Mouse (Mus musculus): ENCODE results near the gene Pmis2.

Pmis2 gene

DNA sequence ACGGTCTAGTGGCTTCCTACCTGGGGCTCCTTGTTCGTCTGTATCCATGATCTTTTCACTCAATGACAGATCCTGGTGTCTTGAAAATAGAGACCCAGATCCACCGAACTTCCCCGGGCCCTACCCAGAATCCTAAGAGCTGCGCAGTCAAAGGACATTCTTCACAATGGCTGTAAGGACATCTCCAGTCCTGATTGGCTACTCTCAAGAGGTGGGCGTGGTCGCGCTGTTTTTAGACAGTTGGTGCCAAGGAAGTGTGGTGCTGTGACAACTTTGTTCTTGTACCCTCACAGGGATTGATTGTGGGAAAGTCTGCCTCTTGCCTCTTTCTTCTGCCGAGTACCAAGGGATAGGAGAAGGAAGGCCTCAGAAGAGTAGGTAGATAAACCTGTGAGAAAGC is at the start of gene Pmis2:
Pmis2 (minus strand) TSS at position 126 of the 400 bp plus-strand sequence.
- no peak for DNase-seq

DNA sequence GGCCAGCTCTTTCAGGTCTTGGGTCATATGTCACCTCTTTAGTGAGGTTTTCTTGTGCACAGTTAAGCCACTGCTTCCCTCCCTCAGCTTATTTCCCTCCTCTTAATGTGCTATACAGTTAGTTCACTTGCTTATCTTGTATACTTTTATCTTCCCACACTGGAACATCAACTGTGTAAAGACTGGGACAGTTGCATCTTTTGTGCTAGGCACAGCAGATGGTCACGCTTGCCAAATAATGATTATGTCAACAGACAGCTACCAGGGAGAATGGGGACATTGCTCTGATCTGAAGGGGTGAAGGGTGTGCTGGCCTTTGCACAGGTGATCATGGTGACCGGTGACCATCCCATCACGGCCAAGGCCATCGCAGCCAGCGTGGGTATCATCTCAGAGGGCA is 48.3 kb upstream of the Pmis2 start:
- DNase-seq: no peak

DNA sequence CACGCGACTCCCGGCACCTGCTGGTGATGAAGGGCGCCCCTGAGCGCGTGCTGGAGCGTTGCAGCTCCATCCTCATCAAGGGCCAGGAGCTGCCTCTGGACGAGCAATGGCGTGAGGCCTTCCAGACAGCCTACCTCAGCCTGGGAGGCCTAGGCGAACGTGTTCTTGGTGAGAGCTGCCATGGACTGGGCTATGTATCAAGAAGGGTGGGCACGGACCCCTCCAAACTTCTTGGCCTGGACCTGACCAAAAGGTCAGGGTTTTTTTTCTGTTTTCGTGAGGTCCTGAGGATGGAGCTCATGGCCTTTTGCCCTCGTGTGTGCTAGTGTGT is 46.3 kb upstream of the Pmis2 start:
- no peak for DNase-seq

DNA sequence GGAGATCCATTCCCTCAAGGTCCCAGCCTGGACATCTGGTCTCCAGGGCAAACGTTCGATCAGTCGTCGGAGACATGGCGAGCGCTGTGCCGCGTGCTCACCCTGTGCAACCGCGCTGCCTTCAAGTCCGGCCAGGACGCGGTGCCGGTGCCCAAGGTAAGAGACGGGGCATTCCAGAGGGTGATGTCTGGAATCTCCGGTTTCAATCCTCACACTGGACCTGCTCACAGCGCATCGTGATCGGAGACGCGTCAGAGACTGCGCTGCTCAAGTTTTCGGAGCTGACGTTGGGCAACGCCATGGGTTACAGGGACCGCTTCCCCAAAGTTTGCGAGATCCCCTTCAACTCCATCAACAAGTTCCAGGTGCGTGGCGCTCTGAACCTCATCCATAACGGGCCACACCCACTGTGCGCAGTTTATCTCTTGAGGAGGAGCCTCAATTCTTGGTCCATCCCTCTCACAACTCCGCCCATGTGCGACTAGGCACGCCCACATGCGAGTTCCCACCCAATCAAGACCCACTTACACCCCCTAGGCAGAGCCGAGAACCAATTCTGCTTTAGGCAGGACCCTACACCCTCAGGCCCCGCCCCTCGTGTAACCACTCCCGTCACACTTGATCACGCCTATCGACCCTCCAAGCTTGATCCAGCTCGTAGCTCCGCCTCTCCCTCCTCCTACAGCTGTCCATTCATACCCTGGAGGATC is 45.8 kb upstream of the Pmis2 start:
- DNase-seq: peak; percentile 62

DNA sequence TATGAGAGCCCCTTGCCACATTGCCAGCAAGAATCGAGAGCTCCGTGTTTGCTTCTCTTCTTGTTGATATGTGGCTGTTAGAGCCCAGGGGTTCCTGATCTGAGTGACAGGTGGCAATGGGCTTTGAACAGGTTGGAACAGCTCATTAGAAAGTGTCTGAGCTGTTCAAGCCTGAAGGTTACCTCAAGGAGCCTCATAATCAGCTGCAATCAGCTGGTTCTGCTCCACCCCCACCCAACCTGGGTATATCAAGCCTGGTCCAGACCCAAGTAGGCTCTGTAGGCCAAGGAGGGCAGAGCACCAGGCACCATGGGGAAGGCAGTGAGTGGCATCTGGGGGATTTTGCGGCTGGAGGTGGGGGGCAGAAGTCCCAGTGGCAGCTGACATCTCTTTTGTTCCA is 40.5 kb upstream of the Pmis2 start, which contains the start of gene Atp4a:
Atp4a (plus strand) TSS at position 268 of the 400 bp plus-strand sequence.
- DNase-seq: no peak

DNA sequence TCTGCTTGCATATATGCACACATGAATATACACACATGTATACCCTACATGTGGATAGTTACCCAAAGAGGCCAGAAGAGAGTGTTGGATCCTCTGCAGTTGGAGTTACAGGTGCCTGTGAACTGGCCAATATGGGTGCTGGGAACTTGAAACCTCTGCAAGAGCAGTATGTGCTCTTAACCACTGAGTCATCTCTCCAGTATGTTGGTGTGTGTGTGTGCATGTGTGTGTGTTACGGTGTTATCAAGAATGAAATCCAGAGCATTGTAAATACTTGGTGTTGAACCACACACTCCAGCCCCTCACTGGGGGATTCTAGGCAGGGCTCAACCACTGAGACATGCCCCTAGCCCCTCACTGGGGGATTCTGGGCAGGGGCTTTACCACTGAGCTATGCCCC is 36.0 kb upstream of the Pmis2 start:
- DNase-seq: no peak

DNA sequence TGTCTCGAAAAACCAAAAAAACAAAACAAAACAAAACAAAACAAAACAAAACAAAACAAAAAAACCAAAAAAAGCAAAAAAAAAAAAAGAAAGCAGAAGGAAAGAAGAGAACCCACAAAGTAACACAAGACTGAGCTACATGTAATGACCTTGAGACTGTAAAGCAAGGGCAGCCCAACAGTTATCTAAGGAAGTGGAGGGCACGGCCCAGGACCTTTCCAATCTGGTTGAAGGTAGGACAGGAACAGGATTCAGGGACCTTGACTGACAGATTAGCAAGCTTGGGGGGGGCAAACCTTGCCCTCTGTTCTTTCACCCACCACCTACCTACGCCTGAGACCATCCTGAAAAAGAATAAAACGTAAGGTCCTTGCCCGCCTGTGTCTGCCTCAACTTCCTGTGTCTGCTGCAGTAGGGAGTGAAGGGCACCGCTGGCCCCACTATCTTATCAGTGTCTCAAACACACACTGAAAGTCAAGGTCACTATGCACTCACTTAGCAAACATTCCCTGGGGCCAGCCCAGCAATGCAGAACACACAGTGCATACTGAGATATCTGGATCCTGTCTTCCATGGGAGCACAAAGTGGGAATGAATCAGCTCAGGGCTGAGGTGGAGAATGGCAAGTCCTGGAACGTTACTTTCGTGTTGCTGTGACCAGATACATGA is 34.9 kb upstream of the Pmis2 start:
- DNase-seq: no peak

DNA sequence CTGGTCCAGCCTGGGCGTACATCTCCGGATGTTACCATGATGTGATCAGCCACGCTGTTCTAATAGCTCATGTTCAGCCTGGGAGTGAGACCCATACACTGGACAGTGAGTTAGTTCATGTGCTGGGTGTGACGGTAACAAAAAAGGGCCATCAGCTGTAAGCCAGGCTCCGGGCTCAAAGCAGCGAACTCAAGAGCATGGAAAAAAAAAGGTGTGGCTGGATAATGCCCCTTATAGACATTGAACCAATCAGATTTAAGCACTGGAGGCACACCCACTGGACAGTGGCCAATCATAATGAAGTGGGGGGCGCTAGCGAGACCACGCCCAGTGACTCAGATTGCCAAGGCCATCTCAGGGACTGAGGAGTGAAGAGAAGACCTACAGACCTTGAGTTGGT is 27.2 kb upstream of the Pmis2 start, which contains the start of gene 2200002J24Rik:
2200002J24Rik (plus strand) TSS at position 338 of the 400 bp plus-strand sequence.
- DNase-seq: no peak

DNA sequence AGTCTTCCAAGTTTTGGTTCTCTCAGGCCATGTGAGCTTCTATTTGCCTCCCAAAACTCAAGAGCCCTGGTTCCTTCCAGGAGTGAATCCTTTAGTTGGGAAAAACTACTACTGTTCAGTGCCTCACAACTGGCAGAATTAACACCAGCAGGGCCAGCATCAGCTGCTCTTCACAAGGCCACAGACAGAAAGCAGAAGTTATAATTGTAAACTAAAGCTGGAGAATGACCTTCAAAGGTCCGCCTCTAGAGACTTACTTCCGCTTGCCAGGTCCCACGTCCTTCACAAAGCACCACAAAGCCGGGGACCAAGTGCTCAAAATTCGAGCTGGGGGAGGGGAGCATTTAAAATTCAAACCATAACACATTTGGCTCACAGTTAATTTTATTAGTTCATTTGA is 26.7 kb upstream of the Pmis2 start:
- no peak for DNase-seq

DNA sequence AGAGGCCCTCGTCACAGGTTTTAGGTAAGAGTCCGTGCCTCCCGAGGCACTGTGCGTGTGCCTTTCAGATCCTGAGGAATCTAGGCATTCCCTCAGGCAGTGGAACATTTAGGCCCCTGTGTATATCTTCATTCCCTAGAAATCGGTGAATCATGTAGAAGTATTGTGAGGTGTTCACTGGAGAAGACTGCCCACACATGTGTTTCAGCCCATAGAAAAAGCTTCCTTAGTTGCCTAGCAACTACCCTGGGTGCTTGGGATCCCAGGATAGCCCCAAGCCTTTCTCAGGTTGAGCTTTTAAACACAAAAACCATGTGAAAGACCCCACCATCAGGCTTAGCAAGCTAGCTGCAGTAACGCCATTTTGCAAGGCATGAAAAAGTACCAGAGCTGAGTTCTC is 16.9 kb upstream of the Pmis2 start:
- peak; percentile 18 for DNase-seq

DNA sequence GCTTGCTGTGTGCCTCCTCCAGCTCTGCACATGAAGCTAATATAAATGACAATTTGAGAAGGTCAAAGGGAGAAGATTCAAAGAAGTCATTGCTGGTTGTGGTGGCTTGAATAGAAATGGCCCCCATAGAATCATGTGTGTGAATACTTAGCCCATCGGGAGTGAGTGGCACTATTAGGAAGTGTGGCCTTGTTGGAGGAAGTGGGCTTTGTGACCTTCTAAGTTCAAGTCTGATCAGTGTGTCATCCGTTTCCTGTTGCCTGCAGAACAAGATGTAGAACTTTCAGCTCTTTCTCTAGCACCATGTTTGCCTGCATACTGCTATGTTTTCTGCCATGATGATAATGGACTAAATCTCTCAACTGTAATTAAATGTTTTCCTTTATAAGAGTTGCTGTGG is 12.0 kb upstream of the Pmis2 start:
- no peak for DNase-seq

DNA sequence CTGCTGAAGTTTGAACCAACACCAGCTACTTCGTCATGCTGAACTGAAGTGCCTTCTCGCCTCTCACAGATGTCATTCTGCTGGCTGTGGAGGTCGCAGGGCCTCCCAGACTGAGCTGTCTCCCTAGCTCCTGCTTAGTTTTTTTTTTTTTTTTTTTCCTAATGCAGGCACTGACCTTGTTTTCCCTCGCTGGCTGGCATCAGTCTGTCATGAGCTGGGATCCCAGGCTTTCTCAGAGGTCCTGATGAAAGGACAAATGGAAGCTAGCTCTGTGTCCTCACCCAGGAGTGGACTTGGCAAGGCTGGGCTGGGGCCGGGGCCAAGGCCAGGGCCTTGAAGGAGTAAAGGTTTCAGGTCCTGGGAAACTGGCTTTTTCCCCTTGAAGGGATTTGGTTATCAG is 10.5 kb upstream of the Pmis2 start:
- DNase-seq: no peak

DNA sequence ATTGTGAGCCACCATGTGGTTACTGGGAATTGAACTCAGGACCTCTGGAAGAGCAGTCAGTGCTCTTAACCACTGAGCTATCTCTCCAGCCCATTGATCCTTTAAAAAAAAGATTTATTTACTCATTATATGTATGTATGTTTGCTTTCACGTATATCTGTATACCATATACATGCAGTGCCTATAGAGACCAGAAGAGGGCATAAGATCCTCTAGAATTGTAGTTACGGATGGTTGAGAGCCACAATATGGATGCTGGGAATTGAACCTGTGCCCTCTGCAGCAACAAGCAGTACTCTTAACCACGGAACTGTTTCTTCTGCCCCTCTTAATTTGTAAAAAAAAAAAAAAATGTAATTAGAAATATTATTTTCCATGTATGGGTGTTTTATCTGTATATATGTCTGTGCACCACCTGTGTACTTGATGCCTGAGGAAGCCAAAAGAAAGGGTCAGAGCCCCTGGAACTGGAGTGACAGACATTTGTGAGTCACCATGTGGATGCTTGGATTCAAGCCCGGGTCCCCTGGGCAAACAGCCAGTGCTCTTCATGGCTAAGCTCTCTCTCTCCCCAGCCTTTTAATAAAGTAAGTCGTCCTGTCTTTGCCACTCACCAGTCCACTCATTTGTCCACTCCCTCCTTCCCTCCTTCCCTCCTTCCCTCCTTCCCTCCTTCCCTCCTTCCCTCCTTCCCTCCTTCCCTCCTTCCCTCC is 7.0 kb upstream of the Pmis2 start:
- DNase-seq: no peak

DNA sequence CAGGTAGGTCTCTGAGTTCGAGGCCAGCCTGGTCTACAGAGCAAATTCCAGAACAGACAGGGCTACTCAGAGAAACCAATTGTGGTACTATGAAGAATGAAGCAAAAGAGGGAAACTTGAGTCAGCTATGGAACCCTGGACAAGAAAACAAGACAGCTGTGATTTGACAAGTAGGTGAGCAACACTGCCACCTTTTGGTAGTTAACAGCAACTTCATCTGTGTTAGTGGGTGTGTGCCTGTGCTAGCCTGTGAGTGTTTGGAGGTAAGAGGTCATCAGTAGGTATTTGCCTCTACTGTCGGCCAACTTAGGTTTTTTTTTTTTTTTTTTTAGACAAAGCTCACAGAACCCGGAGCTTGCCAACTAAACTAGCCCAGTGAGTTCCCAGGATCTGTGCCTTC is 2.2 kb downstream of the Pmis2 start:
- DNase-seq: no peak

DNA sequence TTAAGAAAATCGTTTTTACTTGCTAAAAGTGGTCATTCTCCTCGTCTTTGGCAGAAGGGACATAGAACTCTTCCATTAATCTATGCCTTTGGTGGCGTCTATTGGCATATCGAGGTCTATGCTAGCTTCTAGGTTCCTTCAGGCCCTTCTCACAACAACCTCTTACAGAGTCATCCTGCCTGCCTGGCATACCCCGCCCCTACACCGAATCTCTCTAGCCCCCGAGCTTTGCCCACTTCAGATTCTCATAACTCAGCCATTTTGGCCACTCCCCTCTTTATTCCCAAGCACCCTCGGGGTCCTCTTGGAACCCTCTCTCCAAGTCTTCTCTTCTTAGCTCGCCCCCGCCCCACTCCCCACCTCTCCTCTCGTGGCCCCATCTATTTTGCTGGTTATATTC is 6.1 kb downstream of the Pmis2 start:
- no peak for DNase-seq

DNA sequence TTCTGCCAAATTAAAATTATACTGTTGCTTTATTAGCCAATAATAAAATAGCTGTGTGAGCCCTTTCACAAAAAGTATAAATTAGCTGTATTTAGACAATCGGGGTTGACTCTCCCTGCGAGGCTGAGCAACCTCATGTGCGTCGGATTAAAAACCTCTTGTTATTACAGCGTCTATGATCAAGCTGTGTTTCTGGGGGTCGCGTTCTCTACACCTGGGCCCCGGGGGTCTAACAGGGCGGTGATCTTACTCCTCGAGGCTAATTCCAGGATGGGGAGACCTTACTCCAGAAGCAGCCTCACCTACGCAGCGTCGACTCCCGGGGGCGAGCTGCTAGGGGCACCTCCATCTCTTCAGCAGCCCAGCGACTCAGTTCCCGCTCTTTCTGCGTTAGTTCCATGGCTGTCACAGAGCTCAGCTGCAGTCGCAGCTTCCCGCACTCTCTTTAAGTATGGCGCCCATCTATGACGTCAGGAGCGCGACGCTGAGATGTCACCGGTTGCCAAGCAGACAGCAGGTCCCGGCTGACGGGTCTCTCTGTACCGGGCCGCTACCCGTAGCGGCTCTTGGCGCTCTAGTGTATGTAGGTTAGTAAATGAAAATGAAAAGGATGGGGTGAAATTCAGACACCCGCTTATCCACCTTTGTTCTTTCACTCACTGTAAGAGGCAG is 6.7 kb downstream of the Pmis2 start, which contains the start of gene Haus5:
Haus5 (minus strand) TSS at position 466 of the 672 bp plus-strand sequence.
- DNase-seq: peak; percentile 93

DNA sequence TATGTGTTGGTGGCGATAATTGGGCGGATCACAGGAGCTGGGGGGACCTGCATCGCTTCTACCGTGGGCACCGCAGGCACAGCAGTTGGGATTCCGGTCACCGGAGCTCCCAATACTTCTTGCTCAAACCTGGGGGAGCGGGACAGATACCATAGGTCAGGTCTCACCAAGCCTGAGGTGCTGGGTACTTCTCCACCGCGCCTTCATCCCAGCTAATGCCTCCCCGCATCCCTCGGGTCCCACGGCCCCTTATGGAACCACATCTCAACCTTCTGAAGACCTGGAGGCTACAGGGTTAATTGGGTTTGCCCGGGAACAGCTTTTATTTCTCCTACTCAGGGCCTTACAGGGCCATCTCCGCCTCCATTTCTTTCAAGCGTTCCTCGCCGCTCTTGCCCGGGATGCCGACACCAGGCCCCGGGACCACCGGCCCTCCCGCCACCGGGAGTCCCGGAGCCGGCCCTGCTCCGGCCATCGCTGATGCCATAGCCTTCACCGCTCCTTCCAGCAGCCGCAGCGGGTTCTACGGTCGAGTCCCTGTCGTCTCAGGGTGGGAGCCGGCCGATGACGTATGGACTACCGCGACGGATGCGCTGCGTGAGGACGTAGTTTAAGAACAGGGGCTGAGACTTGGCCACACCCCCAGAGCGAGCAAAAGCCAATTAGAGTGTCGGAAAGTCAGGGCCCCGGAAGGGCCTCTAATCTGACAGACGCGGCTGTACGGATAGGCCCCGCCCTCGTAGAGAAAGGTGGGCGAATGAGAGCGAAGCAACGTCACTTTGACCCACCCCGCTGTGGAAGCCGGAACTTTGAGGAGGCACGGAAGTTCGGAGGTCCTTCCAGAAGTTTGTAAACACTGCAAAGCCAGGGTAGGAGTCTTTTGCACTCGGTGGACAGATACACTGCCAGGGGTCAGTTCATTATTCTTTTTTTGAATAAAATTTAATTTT is 21.5 kb downstream of the Pmis2 start, which contains the start of gene Rbm42:
Rbm42 (minus strand) TSS at position 727 of the 950 bp plus-strand sequence.
- DNase-seq: peak; percentile 99

DNA sequence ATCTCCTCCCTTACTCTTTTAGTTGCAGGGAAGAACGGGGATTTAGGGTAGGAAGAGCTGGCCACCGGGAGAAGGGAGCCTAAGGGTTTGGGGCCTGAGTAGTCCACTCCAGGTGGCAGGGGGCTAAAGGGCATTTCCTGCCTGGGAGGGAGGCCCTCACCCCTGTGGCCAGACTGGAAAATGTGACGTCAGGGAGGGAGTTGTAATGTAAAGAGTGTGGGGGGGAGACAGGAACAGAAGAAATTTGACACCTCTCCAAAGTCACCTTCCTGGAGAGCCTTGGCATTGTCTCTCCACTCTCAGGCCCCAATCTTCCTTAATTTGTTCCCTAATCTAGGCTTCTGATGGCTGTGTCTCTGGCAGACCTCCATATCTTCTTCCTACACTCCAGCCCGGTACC is 32.3 kb downstream of the Pmis2 start:
- DNase-seq: no peak

DNA sequence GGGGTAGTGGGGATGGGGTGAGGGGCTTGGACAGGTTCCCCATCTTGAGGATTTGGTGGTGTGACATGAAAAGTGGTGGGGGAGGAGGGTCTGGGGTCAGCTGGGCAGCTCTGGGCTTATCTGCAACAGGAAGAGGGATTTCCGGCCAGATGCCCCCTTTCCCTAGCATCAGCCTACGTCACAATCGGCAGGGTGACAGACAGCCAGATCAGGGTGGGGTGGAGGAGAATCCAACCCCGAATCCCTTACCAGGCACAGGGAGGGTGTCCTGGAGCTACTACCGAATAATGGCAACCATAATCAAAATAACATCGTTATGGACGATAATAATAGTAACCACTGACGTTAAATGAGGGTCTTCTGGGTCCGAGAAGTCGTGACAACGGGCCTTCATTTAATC is 35.0 kb downstream of the Pmis2 start:
- no peak for DNase-seq

DNA sequence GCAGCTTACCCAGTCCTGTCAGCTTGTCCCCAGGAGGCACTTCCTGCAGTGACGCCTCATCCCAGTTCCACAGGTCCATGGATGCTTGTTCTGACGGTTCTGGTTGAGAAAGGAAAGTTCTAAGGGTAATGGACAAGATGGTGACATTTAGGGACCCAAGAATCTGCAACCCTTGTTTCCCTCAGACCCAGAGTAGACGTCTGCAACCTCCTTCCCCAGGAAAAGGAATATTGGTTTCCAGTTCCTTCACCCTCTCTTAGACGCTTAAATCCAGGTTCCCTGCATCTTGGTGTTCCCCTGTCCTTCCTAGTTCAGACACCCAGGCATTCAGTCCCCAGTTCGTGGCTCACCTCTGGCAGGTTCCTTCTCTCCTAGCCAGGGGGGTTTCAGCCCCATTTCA is 35.7 kb downstream of the Pmis2 start, which contains the start of gene Etv2:
Etv2 (minus strand) TSS at position 101 of the 400 bp plus-strand sequence.
- DNase-seq: no peak

DNA sequence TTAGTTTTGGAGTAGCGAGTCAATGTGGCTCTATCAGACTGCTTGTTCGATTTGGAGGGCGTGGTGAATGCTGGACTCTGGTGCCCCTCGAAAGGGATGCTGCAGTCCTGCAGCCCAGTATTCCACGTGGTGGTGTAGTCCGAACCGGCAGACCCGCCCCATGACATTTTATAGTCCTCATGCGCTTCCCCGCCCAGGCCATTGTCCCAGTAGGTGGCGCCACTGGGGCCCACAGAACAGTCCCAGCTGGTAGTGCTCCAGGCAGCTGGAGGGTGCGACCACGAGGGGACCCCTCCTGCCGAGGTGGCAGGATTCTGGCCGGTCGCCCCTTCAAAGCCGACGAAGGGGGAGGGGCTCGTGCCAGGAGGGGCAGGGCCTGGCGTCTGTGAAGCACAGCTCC is 36.8 kb downstream of the Pmis2 start:
- no peak for DNase-seq

Measured in right cerebral cortex, adult 18-20 months (tissue).